Mouse (Mus musculus) liver, embryonic 14.5 days (tissue): ENCODE results near the gene Ndufaf8.

Source experiments
- CTCF ChIP-seq: IDR thresholded peaks from 2 replicates; pipeline ENCODE4 v1.5.1; 2016; ENCODE audit warnings: antibody characterized with exemption, low read depth, control low read depth
- EP300 ChIP-seq: IDR thresholded peaks from 2 replicates; pipeline ENCODE4 v1.6.1; 2016; ENCODE audit warnings: antibody characterized with exemption, low read depth

DNA sequence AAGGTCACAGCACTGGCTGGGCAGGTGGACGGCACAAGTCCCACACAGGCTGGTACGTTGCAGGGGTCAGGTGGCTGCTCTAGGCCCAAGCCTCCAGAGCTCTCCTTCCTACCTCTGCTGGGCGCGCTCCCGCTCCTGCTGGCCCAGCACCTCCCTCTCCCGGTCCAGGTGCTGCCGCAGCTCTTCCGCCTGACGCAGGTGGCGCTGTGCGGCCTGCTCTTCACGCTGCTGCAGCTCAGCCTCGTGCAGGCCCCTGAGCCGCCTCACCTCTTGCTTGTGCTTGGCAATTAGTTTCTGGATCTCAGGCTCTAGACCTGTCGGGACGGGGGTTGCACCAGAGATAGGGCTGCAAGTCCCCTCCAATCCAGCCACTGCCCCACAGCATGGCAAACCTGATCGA, 30.9 kb upstream of the Ndufaf8 start:
- TF ChIP-seq CTCF (peak; percentile 41), EP300 (no peak)
